Mouse (Mus musculus): Measurements from ENCODE around the gene Bnc2.

Bnc2 gene

GRCm38 (mm10) chr4:84317421-84317820, 357.7 kb downstream of the Bnc2 start:
- in situ Hi-C loops (cut with MboI), result no loop called here

DNA sequence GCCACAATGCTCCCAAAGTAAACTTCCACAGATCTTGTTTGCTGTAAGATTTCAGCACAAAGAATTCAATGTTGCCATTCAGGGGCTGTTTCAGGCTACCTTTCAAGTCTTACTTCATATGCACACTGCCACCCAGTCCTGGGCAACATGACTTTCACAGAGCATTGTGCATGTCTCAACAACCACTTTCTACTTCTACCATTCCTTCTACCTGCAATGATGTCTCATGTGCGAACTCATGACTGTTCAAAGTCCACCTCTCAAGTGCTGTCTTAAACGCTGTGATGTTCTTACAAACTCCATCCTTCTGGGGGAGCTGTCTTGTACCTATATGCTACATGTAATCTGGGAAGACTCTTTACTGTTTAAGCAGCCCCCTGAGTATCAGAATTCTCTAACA, 363.7 kb downstream of the Bnc2 start:
- in situ Hi-C loops (cut with MboI), result no loop called here

DNA sequence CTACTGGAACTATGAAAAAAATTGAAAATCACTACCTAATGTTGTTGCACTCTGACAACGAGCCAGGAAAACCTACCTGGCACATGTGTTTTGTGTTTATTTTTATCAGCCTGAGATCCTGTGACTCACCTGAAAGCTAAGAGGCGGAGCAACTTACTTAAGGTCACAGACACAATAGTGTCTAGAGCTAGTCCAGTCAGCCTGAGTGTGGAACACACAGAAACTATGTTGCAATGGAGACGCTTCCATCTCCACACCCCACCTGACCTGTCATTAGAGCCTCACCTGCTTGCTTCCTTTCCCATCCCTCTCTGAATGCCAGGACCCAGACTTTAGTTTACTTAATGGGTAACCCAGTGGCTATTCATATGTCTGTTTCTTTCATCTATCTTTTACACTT, 364.2 kb downstream of the Bnc2 start:
- in situ Hi-C loops (cut with MboI), result no loop called here

- in situ Hi-C loops (cut with MboI), result no loop called here
Measured at GRCm38 (mm10) chr4:84308226-84308862, 366.7 kb downstream of the Bnc2 start.

DNA sequence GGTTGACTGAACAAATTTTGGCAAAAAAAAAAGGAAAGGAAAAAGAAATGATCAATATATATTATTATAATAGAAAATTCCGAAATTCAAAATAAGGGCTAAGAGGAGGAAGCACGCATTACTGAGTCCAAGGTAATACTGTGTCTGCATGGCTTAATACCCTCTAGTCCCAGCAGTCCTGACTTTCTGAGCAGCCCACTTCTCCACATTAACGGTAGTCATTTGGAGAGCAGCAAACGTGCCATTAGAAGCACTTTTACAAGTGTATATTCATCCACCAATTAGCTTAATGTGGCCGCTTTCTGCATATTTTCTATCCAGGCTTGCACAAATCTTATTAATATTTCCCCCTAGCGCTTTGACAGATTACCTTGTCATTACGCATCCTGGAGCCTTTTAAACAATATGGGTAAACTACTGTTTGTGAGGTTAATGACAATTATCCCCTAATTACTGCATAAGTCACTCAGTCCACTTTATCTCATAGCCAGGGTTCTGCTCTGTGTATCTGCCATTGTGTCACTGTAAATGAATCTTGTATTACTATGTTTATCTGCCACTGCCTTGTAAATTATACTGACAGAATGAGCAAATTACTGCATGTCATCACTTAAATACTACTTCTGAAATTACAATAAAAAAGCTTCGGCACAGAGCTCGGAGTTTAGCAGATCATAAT, 368.0 kb downstream of the Bnc2 start:
- in situ Hi-C loops (cut with MboI), result no loop called here

GRCm38 (mm10) chr4:84302949-84303348, 372.1 kb downstream of the Bnc2 start:
- in situ Hi-C loops (cut with MboI), result no loop called here

DNA sequence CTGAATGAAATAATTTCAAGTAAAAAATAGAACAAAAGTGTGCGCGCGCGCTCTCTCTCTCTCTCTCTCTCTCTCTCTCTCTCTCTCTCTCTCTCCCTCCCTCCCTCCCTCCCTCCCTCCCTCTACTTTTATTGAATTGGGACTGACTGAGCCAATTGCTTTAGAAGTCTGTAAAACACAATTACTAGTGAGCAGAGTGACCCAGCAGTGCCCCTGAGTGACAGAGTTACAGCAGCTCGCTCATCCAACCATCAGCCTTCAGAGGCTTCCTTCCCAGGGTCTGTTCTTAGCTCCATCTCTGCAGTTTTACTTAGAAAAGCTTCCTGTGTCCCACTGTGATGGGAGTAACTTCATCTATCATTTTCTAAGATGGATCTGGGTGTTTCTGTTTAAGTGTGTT, 389.9 kb downstream of the Bnc2 start:
- in situ Hi-C loops (cut with MboI), result no loop called here

DNA sequence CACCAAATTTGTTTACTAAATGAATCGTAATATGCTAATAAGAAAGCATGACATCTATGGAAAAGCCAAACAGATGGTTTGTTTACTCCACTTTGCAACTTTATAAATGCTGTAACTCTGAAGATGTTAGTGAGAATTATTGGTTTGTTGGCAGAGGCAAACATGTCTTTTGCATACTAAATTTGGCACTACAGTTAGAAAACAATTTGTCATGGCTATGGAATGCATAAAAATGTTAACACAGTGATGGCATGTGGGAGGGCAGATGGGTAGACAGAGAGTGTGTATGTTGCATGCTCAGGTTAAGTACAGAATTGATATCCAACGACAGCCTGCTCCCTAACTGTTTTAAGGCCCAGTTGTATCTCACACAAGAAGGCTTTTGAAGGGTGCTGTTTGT, 392.4 kb downstream of the Bnc2 start:
- in situ Hi-C loops (cut with MboI), result no loop called here

DNA sequence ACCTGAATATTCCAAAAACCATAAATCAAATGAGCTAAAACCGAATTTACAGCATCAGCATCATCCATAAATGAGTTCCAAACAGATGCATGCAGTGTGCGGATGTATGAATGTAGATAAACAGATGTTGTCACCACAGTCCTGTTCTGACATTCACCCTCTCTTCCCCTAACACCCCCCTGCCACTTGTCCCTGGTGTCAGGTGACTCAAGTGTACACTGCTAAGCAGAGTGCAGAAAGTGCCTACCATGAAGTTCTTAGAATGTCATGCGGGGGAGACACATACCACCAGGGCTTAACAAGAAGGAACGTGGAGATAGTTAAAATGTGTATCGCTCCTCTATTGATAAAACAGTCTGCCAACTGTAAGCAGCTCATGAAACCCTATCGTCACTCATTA, 396.9 kb downstream of the Bnc2 start:
- in situ Hi-C loops (cut with MboI), result no loop called here

GRCm38 (mm10) chr4:84276081-84276480, 399.0 kb downstream of the Bnc2 start:
- in situ Hi-C loops (cut with MboI), result no loop called here

- in situ Hi-C loops (cut with MboI), result no loop called here
Measured at GRCm38 (mm10) chr4:84274158-84274557, 400.9 kb downstream of the Bnc2 start.

DNA sequence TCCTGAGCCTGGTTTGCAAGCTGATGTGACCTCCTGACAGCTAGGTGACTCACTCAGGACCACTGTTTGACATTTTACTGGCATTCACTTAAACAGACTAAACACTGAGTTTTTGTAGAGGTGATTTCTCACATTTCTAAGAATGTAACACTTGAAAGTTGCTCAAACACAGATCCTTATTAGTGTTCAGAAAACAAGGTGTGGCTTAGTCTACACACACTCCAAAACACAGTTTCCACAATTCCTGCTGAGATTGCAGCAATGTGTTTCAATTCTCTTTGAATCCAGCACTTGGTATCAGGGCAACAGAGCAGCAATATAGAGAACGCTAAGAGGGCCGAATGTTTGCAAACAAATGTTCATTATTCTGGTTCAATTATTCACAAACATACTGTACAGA, 402.2 kb downstream of the Bnc2 start:
- in situ Hi-C loops (cut with MboI), result no loop called here

DNA sequence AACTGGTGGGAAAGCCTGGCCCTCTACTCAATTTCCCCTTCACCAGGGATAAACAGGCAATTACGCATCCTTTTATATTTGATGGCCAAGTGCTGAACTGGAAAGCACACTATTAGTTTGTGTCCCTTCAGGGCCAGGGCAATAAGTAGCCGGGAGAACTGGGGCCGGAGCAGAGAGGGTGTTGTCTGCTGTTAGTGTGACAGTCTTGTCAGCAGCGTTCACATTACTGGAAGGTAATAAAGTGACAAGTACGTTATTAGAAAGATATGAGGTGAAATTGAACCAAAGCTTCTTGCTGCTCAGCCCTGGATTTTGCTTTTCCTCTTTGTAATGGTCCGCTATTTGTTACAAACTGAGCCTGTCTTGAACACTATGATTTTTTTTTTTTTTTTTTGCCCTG, 405.2 kb downstream of the Bnc2 start:
- in situ Hi-C loops (cut with MboI), result no loop called here

- in situ Hi-C loops (cut with MboI), result no loop called here
Measured at GRCm38 (mm10) chr4:84247356-84247755, 427.7 kb downstream of the Bnc2 start.

DNA sequence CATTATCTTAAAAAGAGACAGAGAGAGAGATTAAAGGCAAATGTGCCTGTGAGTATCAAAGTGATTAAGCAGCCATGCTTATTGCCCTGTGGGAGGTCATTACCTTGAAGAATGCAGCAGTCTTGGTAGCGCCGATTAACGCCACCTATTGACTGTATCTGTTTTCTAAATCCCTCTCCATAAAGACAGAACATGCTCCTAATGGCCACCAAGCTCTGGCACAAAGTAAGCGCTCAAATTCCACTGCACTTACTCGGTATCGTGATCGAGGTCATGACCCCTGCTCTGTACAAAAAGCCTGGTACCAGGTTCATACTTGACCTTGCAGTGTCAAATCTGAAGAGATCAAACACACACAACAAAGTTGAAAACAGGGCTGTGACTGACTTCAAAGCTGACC, 442.7 kb downstream of the Bnc2 start:
- in situ Hi-C loops (cut with MboI), result no loop called here

DNA sequence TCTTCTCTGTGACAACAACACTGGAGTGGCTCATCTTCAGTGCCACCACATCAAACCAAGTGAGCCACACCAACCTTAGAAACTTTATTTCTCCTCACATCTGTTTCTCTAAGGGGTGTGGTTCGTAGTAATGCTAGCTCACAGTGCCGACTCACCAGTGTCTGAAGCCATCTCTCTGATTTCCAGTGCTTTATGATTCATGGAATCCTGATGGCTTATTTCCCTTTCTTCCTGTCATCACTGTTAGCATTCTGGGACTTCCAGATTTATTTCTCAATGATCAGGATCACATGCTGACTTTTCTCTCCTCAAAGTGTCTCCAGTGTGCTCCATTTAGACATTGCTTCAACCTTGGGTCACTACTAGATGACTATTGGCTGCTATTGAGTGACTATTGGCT, 443.8 kb downstream of the Bnc2 start:
- in situ Hi-C loops (cut with MboI), result no loop called here

- in situ Hi-C loops (cut with MboI), result no loop called here
Measured at GRCm38 (mm10) chr4:84229189-84229960, 445.7 kb downstream of the Bnc2 start.

DNA sequence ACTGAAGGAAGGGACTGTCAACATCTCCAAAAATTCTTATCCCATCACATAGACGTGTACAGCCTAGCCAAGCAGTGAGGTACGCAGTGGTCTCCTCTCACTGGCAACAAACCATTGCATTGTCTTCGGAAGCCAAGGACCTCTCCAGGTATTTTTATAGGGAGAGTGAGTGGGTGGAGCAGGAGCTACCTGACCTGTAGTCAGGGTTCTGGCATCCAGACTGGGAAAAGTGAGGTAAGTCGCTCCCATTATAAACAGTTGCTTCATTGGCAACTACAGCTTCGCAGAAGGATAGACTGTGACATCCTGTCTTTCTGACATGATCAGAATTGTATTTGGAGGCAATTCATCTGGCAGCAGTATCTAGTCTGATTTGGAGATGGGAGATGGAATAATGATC, 446.5 kb downstream of the Bnc2 start:
- in situ Hi-C loops (cut with MboI), result no loop called here
